Mouse (Mus musculus): ENCODE measurements around the gene Tanc1.

- TF ChIP-seq TAL1 (IDR thresholded peaks at IDR 0.05; ENCODE audit: low read length) (no peak), GATA1 (IDR thresholded peaks at IDR 0.05; ENCODE audit: low read length) (no peak)
These were observed 61.5 kb downstream of the Tanc1 start for GRCm38 (mm10) chr2:59673351-59673750.
